Mouse (Mus musculus): ENCODE data around the gene Gm49394. TPM values are rescaled to one million over a fixed set of nuclear protein-coding genes. Genes with fewer than 3 reads are reported as not detected.

Gene Gm49394
- polyA plus RNA-seq, 1 experiment: 0.01 TPM

DNA sequence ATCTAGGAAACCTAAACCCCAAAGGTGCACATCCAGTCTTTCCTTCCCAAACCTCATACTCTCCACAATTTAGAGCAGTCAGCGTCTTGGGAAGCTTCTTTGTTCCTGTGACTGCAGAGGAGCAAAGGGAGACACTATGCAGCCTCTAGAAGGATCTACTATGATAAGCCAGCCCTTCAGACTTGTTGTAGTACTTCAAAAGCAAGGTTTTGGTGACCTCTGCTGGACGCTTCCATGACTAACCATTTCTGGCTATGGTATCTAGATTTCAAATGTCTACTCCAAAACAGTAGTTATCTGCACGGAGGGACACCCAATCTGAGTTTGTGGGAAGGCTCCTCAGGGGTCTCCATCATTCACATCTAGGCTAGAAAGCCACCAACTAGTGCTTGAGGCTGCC lies 5.9 kb upstream of the Gm49394 start:
- no peaks in the 10 kb centered on the region for H3K36me3 ChIP-seq (ENCODE audit: control insufficient read depth, insufficient read depth)
- no peaks in the 10 kb centered on the region for H3K27me3 ChIP-seq (ENCODE audit: control insufficient read depth, insufficient read depth, insufficient read length)
- TF ChIP-seq MAX (IDR thresholded peaks at IDR 0.05): no peak
- TF ChIP-seq USF1 (IDR thresholded peaks at IDR 0.05; ENCODE audit: low read depth): no peak
- TF ChIP-seq MYOG (IDR thresholded peaks at IDR 0.05; ENCODE audit: control insufficient read depth, extremely low read depth, insufficient read length): no peak
- TF ChIP-seq FOSL1 (IDR thresholded peaks at IDR 0.05; ENCODE audit: insufficient read depth, low read length, poor library complexity, severe bottlenecking): no peak
- no peak for TF ChIP-seq CEBPB (IDR thresholded peaks at IDR 0.05; ENCODE audit: low read depth)
- no peak for TF ChIP-seq CTCF (IDR thresholded peaks at IDR 0.05; ENCODE audit: control insufficient read depth, insufficient read depth, insufficient read length)
- no peak for TF ChIP-seq MYOD1 (IDR thresholded peaks at IDR 0.05; ENCODE audit: control insufficient read depth, insufficient read length, low read depth)
- no peak overlapping the region for H3K4me3 ChIP-seq (ENCODE audit: insufficient read depth, poor library complexity, severe bottlenecking)
- no peak overlapping the region for H3ac ChIP-seq (ENCODE audit: control insufficient read depth, insufficient read length, low read depth)
- no peaks in the 10 kb centered on the region for H3K79me2 ChIP-seq (ENCODE audit: control insufficient read depth, insufficient read depth)
- no peaks in the 10 kb centered on the region for H3K79me3 ChIP-seq (ENCODE audit: low read depth)

DNA sequence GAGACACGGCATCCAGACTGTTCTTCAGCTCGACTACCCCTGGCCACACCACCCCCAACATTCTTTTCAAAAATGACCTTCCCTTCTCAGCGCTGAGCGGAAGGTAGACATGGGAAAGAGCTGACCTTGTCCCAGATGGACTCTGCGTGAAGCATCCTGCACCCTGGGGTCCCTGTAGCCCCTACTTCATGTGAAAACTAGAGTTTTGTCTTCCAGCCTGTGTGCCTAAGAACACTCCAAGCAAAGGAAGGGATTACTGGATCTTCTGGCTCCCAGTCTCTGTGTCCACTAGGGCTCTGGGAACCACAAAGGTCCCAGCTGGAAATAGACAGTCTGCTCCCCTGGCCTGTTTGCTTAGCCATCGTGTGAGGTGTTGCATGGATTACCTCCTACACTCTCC lies 5.4 kb upstream of the Gm49394 start:
- TF ChIP-seq MAX (IDR thresholded peaks at IDR 0.05) (no peak), CEBPB (IDR thresholded peaks at IDR 0.05; ENCODE audit: low read depth) (no peak), USF1 (IDR thresholded peaks at IDR 0.05; ENCODE audit: low read depth) (no peak), MYOD1 (IDR thresholded peaks at IDR 0.05; ENCODE audit: control insufficient read depth, insufficient read length, low read depth) (no peak), CTCF (IDR thresholded peaks at IDR 0.05; ENCODE audit: control insufficient read depth, insufficient read depth, insufficient read length) (no peak), MYOG (IDR thresholded peaks at IDR 0.05; ENCODE audit: control insufficient read depth, extremely low read depth, insufficient read length) (no peak), FOSL1 (IDR thresholded peaks at IDR 0.05; ENCODE audit: insufficient read depth, low read length, poor library complexity, severe bottlenecking) (no peak)
- Histone ChIP-seq H3K36me3 (ENCODE audit: control insufficient read depth, insufficient read depth) (no peaks in the 10 kb centered on the region), H3K79me2 (ENCODE audit: control insufficient read depth, insufficient read depth) (no peaks in the 10 kb centered on the region)

GRCm38 (mm10) chr7:142672120-142672519 lies 2.4 kb upstream of the Gm49394 start:
- TF ChIP-seq MYOG (IDR thresholded peaks at IDR 0.05; ENCODE audit: control insufficient read depth, extremely low read depth, insufficient read length) (no peak), CTCF (IDR thresholded peaks at IDR 0.05; ENCODE audit: control insufficient read depth, insufficient read depth, insufficient read length) (no peak), USF1 (IDR thresholded peaks at IDR 0.05; ENCODE audit: low read depth) (no peak), CEBPB (IDR thresholded peaks at IDR 0.05; ENCODE audit: low read depth) (no peak), FOSL1 (IDR thresholded peaks at IDR 0.05; ENCODE audit: insufficient read depth, low read length, poor library complexity, severe bottlenecking) (no peak), MAX (IDR thresholded peaks at IDR 0.05) (no peak), MYOD1 (IDR thresholded peaks at IDR 0.05; ENCODE audit: control insufficient read depth, insufficient read length, low read depth) (no peak)
- H3K79me3 ChIP-seq (ENCODE audit: low read depth): no peaks in the 10 kb centered on the region
- H3K4me3 ChIP-seq (ENCODE audit: insufficient read depth, poor library complexity, severe bottlenecking): no peak overlapping the region
- no peak overlapping the region for H3ac ChIP-seq (ENCODE audit: control insufficient read depth, insufficient read length, low read depth)
- no peaks in the 10 kb centered on the region for H3K79me2 ChIP-seq (ENCODE audit: control insufficient read depth, insufficient read depth)
- H3K36me3 ChIP-seq (ENCODE audit: control insufficient read depth, insufficient read depth): no peaks in the 10 kb centered on the region
- H3K27me3 ChIP-seq (ENCODE audit: control insufficient read depth, insufficient read depth, insufficient read length): no peaks in the 10 kb centered on the region

More for the DNA sequence above, 5.4 kb upstream of the Gm49394 start:
- H3ac ChIP-seq (ENCODE audit: control insufficient read depth, insufficient read length, low read depth): no peak overlapping the region
- no peaks in the 10 kb centered on the region for H3K27me3 ChIP-seq (ENCODE audit: control insufficient read depth, insufficient read depth, insufficient read length)
- H3K4me3 ChIP-seq (ENCODE audit: insufficient read depth, poor library complexity, severe bottlenecking): no peak overlapping the region
- H3K79me3 ChIP-seq (ENCODE audit: low read depth): no peaks in the 10 kb centered on the region

GRCm38 (mm10) chr7:142671067-142671466 lies 1.3 kb upstream of the Gm49394 start:
- no peak for TF ChIP-seq MYOD1 (IDR thresholded peaks at IDR 0.05; ENCODE audit: control insufficient read depth, insufficient read length, low read depth)
- no peak for TF ChIP-seq MYOG (IDR thresholded peaks at IDR 0.05; ENCODE audit: control insufficient read depth, extremely low read depth, insufficient read length)
- TF ChIP-seq CTCF (IDR thresholded peaks at IDR 0.05; ENCODE audit: control insufficient read depth, insufficient read depth, insufficient read length): no peak
- TF ChIP-seq MAX (IDR thresholded peaks at IDR 0.05): no peak
- TF ChIP-seq USF1 (IDR thresholded peaks at IDR 0.05; ENCODE audit: low read depth): no peak
- no peak for TF ChIP-seq FOSL1 (IDR thresholded peaks at IDR 0.05; ENCODE audit: insufficient read depth, low read length, poor library complexity, severe bottlenecking)
- no peak for TF ChIP-seq CEBPB (IDR thresholded peaks at IDR 0.05; ENCODE audit: low read depth)
- no peaks in the 10 kb centered on the region for H3K79me2 ChIP-seq (ENCODE audit: control insufficient read depth, insufficient read depth)

DNA sequence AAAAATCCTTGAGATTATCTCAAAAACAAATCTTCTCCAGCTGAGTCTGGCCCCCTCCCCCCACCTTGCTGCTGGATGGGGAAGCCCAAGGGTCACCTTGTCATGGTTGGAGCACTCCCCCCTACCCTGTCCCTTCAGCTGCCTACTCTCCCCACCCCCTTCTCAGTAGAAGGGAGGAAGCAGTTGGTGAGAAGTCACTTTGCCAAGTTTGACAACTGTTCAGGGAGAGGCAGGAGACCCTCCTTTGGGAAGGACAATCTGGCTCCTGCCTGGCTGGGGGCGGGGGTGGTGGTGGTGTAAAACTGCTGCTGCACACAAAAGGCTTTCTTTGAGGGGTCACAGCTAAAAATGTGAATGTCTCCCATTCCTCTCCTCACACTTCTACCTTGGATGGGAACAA lies 1.4 kb downstream of the Gm49394 start:
- Histone ChIP-seq H3K36me3 (ENCODE audit: control insufficient read depth, insufficient read depth) (no peaks in the 10 kb centered on the region), H3ac (ENCODE audit: control insufficient read depth, insufficient read length, low read depth) (no peak overlapping the region), H3K79me3 (ENCODE audit: low read depth) (no peaks in the 10 kb centered on the region), H3K27me3 (ENCODE audit: control insufficient read depth, insufficient read depth, insufficient read length) (peaks cover 12% of the 10 kb centered on the region), H3K79me2 (ENCODE audit: control insufficient read depth, insufficient read depth) (no peaks in the 10 kb centered on the region), H3K4me3 (ENCODE audit: insufficient read depth, poor library complexity, severe bottlenecking) (no peak overlapping the region)
- TF ChIP-seq FOSL1 (IDR thresholded peaks at IDR 0.05; ENCODE audit: insufficient read depth, low read length, poor library complexity, severe bottlenecking): no peak
- TF ChIP-seq CEBPB (IDR thresholded peaks at IDR 0.05; ENCODE audit: low read depth): no peak
- no peak for TF ChIP-seq USF1 (IDR thresholded peaks at IDR 0.05; ENCODE audit: low read depth)
- TF ChIP-seq MYOG (IDR thresholded peaks at IDR 0.05; ENCODE audit: control insufficient read depth, extremely low read depth, insufficient read length): no peak
- no peak for TF ChIP-seq MAX (IDR thresholded peaks at IDR 0.05)
- TF ChIP-seq CTCF (IDR thresholded peaks at IDR 0.05; ENCODE audit: control insufficient read depth, insufficient read depth, insufficient read length): no peak
- no peak for TF ChIP-seq MYOD1 (IDR thresholded peaks at IDR 0.05; ENCODE audit: control insufficient read depth, insufficient read length, low read depth)

More at GRCm38 (mm10) chr7:142671067-142671466, 1.3 kb upstream of the Gm49394 start:
- no peaks in the 10 kb centered on the region for H3K27me3 ChIP-seq (ENCODE audit: control insufficient read depth, insufficient read depth, insufficient read length)
- no peaks in the 10 kb centered on the region for H3K36me3 ChIP-seq (ENCODE audit: control insufficient read depth, insufficient read depth)
- no peak overlapping the region for H3K4me3 ChIP-seq (ENCODE audit: insufficient read depth, poor library complexity, severe bottlenecking)
- no peaks in the 10 kb centered on the region for H3K79me3 ChIP-seq (ENCODE audit: low read depth)
- no peak overlapping the region for H3ac ChIP-seq (ENCODE audit: control insufficient read depth, insufficient read length, low read depth)

DNA sequence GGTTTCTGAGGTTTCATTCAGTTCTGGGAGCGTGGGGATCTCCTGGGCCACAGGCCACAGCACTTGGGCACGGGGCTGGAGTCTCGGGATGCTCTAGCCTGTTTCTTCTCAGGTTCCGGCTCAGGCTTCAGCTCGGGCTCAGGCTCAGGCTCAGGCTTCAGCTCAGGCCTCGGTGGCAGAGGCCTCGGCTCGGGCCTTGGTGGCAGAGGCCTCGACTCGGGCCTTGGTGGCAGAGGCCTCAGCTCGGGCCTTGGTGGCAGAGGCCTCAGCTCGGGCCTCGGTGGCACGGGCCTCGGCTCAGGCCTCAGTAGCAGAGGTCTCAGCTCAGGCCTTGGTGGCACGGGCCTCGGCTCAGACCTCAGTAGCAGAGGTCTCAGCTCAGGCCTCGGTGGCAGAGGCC lies 2.2 kb downstream of the Gm49394 start:
- no peak for TF ChIP-seq USF1 (IDR thresholded peaks at IDR 0.05; ENCODE audit: low read depth)
- TF ChIP-seq CEBPB (IDR thresholded peaks at IDR 0.05; ENCODE audit: low read depth): no peak
- no peak for TF ChIP-seq MYOG (IDR thresholded peaks at IDR 0.05; ENCODE audit: control insufficient read depth, extremely low read depth, insufficient read length)
- no peak for TF ChIP-seq CTCF (IDR thresholded peaks at IDR 0.05; ENCODE audit: control insufficient read depth, insufficient read depth, insufficient read length)
- TF ChIP-seq FOSL1 (IDR thresholded peaks at IDR 0.05; ENCODE audit: insufficient read depth, low read length, poor library complexity, severe bottlenecking): no peak
- TF ChIP-seq MAX (IDR thresholded peaks at IDR 0.05): no peak
- TF ChIP-seq MYOD1 (IDR thresholded peaks at IDR 0.05; ENCODE audit: control insufficient read depth, insufficient read length, low read depth): no peak

More for the DNA sequence above, 2.2 kb downstream of the Gm49394 start:
- Histone ChIP-seq H3K4me3 (ENCODE audit: insufficient read depth, poor library complexity, severe bottlenecking) (no peak overlapping the region), H3K36me3 (ENCODE audit: control insufficient read depth, insufficient read depth) (no peaks in the 10 kb centered on the region), H3K79me2 (ENCODE audit: control insufficient read depth, insufficient read depth) (no peaks in the 10 kb centered on the region), H3K27me3 (ENCODE audit: control insufficient read depth, insufficient read depth, insufficient read length) (peaks cover 12% of the 10 kb centered on the region), H3K79me3 (ENCODE audit: low read depth) (no peaks in the 10 kb centered on the region), H3ac (ENCODE audit: control insufficient read depth, insufficient read length, low read depth) (no peak overlapping the region)

Measured in C2C12 (cell line).